Mouse (Mus musculus) testis, adult 10 weeks (tissue): ENCODE data around the gene Zfp975. TPM values are rescaled to one million over a fixed set of nuclear protein-coding genes. Genes with fewer than 3 reads are reported as not detected.

Source experiments
- polyA plus RNA-seq: library from polyadenylated mRNA; stranded (reverse); fragments of 350-450 nt; fragmentation: Illumina TruSeq; extraction: RNeasy Lipid Tissue Mini Kit (QIAGEN cat#74804); gene quantifications from one replicate; pipeline ENCODE4 v1.2.3, GENCODE M21; 2014; ENCODE audit warnings: low read depth, low replicate concordance

Gene Zfp975
- polyA plus RNA-seq: 10.8 TPM

DNA sequence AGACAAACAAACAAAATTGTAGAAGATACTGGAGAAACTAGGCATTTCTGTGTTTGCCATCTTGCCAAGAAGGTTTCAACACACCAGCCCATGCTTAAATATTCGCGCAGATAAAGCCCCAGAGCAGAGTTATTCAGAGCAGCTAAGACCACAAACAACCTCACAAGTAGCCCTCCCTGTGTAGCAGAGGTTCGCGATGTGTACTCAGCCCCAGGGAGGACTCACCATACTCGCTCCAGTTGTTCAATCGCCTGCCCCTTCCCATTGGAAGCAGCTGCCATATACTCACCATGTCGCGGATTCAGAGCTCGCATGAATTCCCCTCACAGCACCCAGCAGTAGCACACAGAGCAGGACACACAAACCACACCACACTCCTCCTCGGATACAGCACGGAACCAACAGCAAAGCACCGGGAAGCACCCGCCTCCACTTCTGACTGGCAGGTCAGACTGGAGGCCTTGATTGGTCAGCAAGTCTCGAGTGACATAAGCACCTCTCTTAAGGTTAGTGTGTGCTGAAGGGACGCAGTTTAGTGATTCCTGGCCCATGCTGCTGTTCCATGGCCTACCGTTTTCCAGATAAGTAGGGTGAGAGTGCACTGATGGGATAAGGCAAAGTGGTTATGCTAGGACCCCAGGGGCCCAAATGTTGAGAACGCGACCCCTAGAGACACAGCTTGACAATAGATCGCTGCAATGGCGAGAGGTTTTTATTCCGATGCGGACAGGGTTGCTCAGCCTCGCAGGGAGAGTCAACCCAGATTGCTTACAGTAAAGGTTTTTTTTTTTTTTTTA is at the start of gene Zfp975:
TSS of gene Zfp975 (minus strand) at position 381 of the 797 bp plus-strand sequence.

DNA sequence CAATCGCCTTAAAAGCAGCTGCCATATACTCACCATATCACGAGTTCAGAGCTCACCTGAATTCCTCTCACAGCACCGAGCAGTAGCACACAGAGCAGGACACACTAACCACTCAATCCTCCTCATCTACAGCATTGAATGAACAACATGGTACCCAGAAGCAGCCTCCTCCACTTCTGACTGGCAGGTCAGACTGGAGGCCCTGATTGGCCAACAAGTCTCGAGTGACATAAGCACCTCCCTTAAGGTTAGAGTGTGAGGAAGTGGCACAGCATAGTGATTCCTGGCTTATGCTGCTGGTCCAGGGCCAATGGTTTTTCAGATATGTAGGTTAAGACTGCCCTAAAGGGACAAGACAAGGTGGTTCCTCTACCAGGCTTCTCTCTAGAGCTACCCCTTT is 34.4 kb upstream of the Zfp975 start, which contains the start of gene Gm17067:
TSS of gene Gm17067 (minus strand) at position 101 of the 400 bp plus-strand sequence.

DNA sequence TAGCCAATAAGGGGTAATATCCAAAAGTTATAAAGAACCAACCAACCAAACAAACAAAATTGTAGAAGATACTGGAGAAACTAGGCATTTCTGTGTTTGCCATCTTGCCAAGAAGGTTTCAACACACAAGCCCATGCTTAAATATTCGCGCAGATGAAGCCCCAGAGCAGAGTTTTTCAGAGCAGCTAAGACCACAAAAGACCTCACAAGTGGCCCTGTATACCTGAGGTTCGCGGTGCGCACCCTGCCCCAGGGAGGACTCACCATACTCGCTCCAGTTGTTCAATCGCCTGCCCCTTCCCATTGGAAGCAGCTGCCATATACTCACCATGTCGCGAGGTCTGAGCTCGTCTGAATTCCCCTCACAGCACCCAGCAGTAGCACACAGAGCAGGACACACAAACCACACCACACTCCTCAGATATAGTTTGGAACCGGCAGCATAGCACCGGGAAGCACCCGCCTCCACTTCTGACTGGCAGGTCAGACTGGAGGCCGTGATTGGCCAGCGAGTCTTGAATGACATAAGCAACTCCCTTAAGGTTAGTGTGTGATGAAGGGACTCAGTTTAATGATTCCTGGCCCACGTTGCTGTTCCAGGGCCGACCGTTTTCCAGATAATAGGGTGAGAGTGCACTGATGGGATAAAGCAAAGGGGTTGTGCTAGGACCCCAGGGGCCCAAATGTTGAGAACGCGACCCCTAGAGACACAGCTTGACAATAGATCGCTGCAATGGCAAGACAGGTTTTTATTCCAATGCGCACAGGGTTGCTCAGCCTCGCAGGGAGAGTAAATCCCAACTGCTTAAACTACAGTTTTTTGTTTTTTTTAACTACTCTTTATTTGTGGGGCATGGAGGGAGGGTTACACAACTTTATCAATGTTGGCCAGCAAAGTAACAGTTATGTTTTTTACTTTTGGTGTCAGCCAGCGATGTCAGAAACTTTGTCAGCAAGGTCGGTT is 50.1 kb downstream of the Zfp975 start, which contains the start of gene Zfp976:
TSS of gene Zfp976 (minus strand) at position 437 of the 964 bp plus-strand sequence.

Other genes starting within 250 kb of the Zfp975 start
- 13.1 TPM for gene 4933421I07Rik, start 244.6 kb downstream of the Zfp975 start, polyA plus RNA-seq
- 19.4 TPM for gene Zfp141, start 187.0 kb downstream of the Zfp975 start, polyA plus RNA-seq
- not detected for gene Gm21028, start 114.2 kb downstream of the Zfp975 start, polyA plus RNA-seq
- gene Zfp977, start 100.2 kb downstream of the Zfp975 start, polyA plus RNA-seq: 13.2 TPM
- gene Zfp976, start 50.2 kb downstream of the Zfp975 start, polyA plus RNA-seq: 11.3 TPM
- gene Gm17067, start 34.3 kb upstream of the Zfp975 start, polyA plus RNA-seq: 27.1 TPM
- gene Vmn2r62, start 100.8 kb upstream of the Zfp975 start, polyA plus RNA-seq: not detected
- gene Gm2381, start 174.5 kb upstream of the Zfp975 start, polyA plus RNA-seq: 2.6 TPM
- gene Vmn2r63, start 241.1 kb upstream of the Zfp975 start, polyA plus RNA-seq: not detected